Mouse (Mus musculus) activated CD4-positive, CD25-positive, alpha-beta regulatory T cell, adult 4 months (primary cell): ENCODE data around the gene Pax2. TPM values are rescaled to one million over a fixed set of nuclear protein-coding genes. Genes with fewer than 3 reads are reported as not detected.

Experiments
- ATAC-seq: one replicate; pipeline ENCODE4 v1.8.0; 2017
- polyA plus RNA-seq, 2 experiments: library from polyadenylated mRNA; unstranded; fragments of 100-300 nt; shearing (Covaris generic); gene quantifications; one replicate each; pipeline ENCODE4 v1.2.1; 2017

Pax2 gene
- polyA plus RNA-seq, 2 experiments from 2014 or later: not detected

DNA sequence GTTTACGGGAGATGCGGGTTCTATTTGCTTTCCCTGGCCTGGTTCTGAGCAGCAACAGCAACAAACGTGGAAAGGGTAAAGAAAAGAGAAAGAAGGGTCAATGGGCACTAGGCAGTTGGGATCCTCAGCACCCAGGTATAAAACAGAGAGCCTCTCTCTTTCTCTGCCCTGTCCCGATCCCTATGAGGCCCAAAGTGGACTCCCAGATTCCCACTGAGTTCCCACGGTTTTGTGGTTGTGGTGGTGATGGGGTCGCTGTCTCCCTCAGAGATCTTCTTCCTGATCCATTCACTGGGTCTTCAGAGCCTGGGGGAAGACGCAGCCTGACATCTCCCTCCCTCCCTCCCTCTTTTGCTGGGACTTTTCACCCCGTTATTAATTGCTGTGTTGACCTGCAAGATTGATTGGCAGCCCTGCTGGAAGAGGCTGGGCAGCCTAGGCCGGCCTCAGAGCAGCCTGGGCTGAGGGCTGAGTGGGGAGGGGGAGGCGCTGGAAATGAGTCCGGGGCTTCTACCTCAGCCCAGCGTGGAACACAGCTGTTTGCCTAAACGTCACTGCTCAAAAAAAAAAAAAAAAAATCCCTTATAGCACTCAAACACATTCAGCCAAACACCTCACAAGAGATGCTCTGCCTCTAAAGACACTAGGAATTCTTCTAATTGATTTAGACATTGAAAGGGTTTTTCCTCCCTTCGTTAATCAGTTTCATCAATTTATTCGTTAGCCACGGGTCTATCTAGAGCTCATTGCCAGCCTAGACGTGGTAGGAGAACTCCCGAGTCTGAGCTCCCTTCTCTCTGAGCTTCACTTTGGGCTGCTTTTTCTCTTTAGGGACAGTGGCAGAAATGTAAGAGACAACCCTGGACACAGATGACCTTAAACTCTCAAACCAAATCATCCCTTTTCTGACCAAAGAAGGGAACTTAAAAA, 6.5 kb upstream of the Pax2 start:
- no peak for ATAC-seq

DNA sequence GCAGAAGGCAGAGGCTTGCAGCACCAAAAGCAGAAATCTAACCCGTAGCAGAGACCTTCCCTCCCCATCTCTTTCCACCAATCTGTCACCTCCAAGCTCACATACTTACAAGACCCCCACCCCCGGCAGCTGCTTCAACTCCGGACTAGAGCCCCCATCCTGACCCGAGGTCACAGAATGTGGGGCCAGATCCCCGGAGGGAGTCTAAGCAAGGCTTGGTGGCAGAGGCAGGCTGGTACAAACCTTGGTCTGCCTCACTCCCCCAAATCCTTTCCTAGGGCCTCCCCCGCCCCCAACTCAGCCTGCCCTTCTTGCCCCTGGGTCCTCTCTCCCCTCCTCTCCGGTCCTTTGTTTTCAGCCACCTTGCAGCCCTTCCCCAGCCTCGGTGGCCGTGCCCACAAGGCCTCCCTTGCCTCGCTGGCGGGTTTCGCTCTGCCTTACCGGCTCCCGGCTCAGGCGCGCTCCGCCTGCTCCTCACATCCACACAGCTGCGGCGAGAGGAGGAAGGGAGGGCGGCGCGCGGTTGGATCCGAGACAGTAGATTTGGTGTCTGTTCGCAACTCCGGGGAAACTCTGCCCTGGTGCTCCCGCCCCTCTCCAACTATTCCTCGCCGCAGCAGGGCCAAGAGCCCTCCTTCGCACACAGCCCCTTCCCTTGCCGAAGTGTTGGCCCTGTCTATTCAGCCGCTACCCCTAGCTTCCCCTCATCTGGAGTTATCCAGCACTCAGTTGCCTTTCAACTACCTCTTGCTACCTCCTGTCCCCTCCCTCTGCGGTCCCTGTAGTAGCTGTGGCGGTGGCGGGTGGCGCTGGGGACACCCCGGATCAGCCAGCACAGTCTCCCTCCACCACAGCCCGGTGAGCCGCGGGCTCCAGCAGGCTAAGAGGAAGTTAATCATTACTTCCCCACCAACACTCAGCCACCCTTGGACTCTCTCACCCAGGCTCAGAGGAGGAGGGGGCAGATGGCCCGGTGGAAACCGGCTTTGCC, 5.5 kb upstream of the Pax2 start:
- no peak for ATAC-seq

GRCm38 (mm10) chr19:44751042-44751441, 4.8 kb upstream of the Pax2 start:
- ATAC-seq: no peak

GRCm38 (mm10) chr19:44751551-44751950, 4.3 kb upstream of the Pax2 start:
- no peak for ATAC-seq

- ATAC-seq: no peak
These were observed 3.5 kb upstream of the Pax2 start for GRCm38 (mm10) chr19:44752056-44752940.

DNA sequence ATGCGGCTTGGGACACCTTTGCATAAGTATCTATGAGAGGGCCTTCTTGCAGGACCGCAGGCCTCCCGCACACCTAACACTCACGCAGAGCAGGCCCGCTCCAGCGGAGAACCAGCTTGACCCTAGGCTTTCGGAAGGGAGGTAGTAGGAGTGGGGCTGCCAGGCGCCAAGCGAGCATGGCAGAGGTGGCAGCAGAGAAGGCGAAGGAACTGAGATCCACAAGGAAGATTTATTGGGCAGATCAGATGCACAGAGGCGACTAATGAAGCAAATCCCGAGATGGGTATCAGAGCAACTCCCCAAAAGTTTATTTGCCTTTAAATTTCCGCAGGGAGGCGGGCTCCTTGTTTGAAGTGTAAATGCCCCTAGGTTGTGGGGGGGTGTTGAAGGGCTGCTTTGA, 2.5 kb upstream of the Pax2 start:
- ATAC-seq: no peak

- ATAC-seq: no peak
These were observed 1.1 kb upstream of the Pax2 start for GRCm38 (mm10) chr19:44754461-44755377.

- no peak for ATAC-seq
These were observed 510 bp upstream of the Pax2 start for GRCm38 (mm10) chr19:44755378-44755692.

- no peak for ATAC-seq
These were observed 781 bp downstream of the Pax2 start for GRCm38 (mm10) chr19:44756421-44757230.

- no peak for ATAC-seq
These were observed 1.5 kb downstream of the Pax2 start for GRCm38 (mm10) chr19:44757231-44757871.

DNA sequence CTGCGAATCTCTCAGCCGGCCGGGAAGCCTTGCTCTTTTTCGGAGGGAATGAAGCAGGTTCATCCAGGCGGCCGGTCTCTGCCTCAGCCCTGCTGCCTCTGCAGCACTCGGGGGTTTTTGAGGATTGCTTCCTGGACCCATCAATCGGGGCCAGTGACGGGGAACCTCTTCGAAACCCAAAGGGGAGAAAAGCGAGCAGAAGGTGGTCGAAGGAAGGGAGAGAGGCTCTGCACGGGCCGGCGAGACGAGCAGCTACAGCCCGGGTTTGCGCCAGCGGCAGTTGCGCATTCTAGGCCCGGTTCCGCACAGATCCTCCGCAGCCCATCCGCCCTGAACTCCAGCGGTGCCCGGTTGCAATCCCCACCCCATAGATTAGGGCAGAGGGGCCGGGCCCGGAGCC, 3.0 kb downstream of the Pax2 start:
- ATAC-seq: no peak

DNA sequence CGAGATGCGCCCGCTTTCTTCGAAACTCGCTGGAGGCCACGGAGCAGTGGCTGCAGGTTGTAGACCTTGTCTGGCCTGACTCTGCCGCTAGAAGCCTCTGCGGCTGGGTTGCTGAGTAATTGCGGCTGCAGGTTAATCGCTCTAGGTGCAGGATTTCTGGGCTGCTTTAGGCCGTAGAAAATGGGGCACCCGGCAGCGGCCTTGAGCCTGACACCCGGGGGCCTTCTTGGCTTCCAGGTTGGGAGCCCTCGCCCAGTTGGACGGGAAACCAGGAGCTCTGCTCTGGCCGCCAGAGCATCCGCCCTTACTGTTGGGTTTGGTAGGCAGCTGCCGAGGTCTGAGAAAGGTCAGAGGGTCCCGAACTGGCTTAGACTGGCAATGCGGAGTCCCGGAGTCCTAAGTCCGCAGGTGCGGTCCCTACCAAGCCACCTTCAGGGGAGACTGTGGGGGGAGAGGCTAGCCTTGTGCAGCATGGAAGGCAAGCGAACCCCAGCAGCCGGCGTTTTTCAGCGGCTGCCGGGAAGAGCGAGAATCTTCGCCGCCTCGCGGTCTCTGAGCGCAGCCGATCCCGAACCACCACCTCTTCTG, 3.8 kb downstream of the Pax2 start:
- no peak for ATAC-seq

DNA sequence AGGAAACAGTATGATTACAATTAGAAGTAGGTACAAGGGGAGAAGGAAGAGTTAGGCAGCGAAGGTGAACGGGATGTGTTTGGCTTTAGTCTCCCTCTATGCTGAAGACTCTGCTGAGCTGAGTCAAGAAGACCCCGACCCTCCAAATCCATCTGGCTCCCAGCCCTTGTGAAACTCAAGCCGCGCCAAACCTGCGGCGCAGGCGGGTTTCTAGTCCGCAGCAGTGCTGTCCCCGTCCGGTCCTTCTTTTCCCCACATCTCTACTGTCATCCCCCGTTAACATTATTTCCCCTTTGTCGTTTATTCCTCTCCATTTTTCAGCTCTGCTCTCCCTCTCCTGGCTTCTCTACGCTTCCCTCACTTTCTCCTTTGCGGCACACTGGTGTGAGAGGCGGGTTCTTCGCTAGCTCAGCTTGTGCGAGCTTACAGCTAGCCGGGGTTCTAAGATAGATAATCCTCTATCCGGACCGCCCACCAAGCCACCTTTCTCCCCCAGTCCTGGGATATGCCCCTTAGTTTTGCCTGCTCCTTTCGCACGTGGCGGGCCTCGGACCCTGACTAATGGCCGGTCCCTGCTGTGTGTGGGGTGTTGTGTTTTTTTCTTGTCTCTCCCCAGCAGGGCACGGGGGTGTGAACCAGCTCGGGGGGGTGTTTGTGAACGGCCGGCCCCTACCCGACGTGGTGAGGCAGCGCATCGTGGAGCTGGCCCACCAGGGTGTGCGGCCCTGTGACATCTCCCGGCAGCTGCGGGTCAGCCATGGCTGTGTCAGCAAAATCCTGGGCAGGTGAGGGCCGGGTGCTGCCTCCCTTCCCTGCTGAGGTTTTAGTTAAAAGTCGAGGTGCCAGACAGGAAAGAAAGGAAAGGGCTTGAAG, 4.7 kb downstream of the Pax2 start:
- no peak for ATAC-seq

GRCm38 (mm10) chr19:44762121-44762621, 6.3 kb downstream of the Pax2 start:
- ATAC-seq: no peak

- no peak for ATAC-seq
These were observed 14.6 kb downstream of the Pax2 start for GRCm38 (mm10) chr19:44770268-44771050.

DNA sequence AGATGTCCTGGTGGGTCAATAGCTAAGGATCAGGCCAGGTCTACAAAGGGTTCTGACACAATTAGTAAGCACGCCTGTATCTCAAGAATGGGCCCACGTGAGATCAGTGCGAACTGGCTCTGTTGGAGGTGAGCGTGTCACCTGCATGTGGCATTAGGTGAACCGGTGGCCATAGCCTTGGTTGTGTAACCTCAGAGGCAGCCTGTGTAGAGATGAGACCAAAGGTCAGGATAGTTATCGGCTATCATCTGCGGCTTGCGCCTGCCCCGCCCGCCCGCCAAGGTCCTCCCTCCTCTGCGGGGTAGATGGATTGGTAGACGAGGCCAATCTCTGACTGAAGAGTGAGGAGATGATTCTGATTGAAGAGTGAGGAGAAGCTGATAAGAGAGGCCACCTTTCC, 15.7 kb downstream of the Pax2 start:
- ATAC-seq: no peak

GRCm38 (mm10) chr19:44781987-44782386, 26.1 kb downstream of the Pax2 start:
- no peak for ATAC-seq
